Mouse (Mus musculus): ENCODE results near the gene Med13l.
A peak's percentile ranks its signal among the peaks of the same experiment; 100 is the strongest.

The Med13l gene

GRCm38 (mm10) chr5:118594470-118595236 is 34.2 kb downstream of the Med13l start:
- no peak for DNase-seq (ENCODE audit: low spot score)

GRCm38 (mm10) chr5:118595901-118596300 is 35.4 kb downstream of the Med13l start:
- DNase-seq (ENCODE audit: low spot score), result no peak

GRCm38 (mm10) chr5:118596452-118597092 is 36.1 kb downstream of the Med13l start:
- no peak for DNase-seq (ENCODE audit: low spot score)

- no peak for DNase-seq (ENCODE audit: low spot score)
Measured at GRCm38 (mm10) chr5:118598601-118599000, 38.1 kb downstream of the Med13l start.

GRCm38 (mm10) chr5:118601452-118601851 is 41.0 kb downstream of the Med13l start:
- DNase-seq (ENCODE audit: low spot score), result no peak

GRCm38 (mm10) chr5:118602706-118603105 is 42.2 kb downstream of the Med13l start:
- DNase-seq (ENCODE audit: low spot score), result no peak

GRCm38 (mm10) chr5:118605424-118606067 is 45.1 kb downstream of the Med13l start:
- DNase-seq (ENCODE audit: low spot score), result no peak

- DNase-seq (ENCODE audit: low spot score), result no peak
Measured at GRCm38 (mm10) chr5:118606636-118607035, 46.2 kb downstream of the Med13l start.

GRCm38 (mm10) chr5:118607900-118608299 is 47.4 kb downstream of the Med13l start:
- no peak for DNase-seq (ENCODE audit: low spot score)

GRCm38 (mm10) chr5:118610468-118610867 is 50.0 kb downstream of the Med13l start:
- DNase-seq (ENCODE audit: low spot score), result no peak

GRCm38 (mm10) chr5:118612956-118613631 is 52.6 kb downstream of the Med13l start:
- DNase-seq (ENCODE audit: low spot score), result no peak

- no peak for DNase-seq (ENCODE audit: low spot score)
Measured at GRCm38 (mm10) chr5:118613704-118614103, 53.2 kb downstream of the Med13l start.

- no peak for DNase-seq (ENCODE audit: low spot score)
Measured at GRCm38 (mm10) chr5:118614116-118614515, 53.6 kb downstream of the Med13l start.

GRCm38 (mm10) chr5:118614571-118614981 is 54.1 kb downstream of the Med13l start:
- no peak for DNase-seq (ENCODE audit: low spot score)

- no peak for DNase-seq (ENCODE audit: low spot score)
Measured at GRCm38 (mm10) chr5:118618963-118619610, 58.6 kb downstream of the Med13l start.

- peak; percentile 64 for DNase-seq (ENCODE audit: low spot score)
Measured at GRCm38 (mm10) chr5:118619801-118620200, 59.3 kb downstream of the Med13l start.

GRCm38 (mm10) chr5:118620330-118620910 is 59.9 kb downstream of the Med13l start:
- no peak for DNase-seq (ENCODE audit: low spot score)

- no peak for DNase-seq (ENCODE audit: low spot score)
Measured at GRCm38 (mm10) chr5:118621877-118622276, 61.4 kb downstream of the Med13l start.

GRCm38 (mm10) chr5:118622346-118622745 is 61.9 kb downstream of the Med13l start:
- DNase-seq (ENCODE audit: low spot score), result no peak

- DNase-seq (ENCODE audit: low spot score), result no peak
Measured at GRCm38 (mm10) chr5:118623797-118624196, 63.3 kb downstream of the Med13l start.

- DNase-seq (ENCODE audit: low spot score), result no peak
Measured at GRCm38 (mm10) chr5:118627630-118628029, 67.2 kb downstream of the Med13l start.

- DNase-seq (ENCODE audit: low spot score), result no peak
Measured at GRCm38 (mm10) chr5:118628211-118628610, 67.7 kb downstream of the Med13l start.
